Mouse (Mus musculus): ENCODE results near the gene Pgghg. TPM values are rescaled to one million over a fixed set of nuclear protein-coding genes. Genes with fewer than 3 reads are reported as not detected.

The Pgghg gene
- polyA plus RNA-seq, 1 experiment from 2014 or later, result 20.5 TPM

DNA sequence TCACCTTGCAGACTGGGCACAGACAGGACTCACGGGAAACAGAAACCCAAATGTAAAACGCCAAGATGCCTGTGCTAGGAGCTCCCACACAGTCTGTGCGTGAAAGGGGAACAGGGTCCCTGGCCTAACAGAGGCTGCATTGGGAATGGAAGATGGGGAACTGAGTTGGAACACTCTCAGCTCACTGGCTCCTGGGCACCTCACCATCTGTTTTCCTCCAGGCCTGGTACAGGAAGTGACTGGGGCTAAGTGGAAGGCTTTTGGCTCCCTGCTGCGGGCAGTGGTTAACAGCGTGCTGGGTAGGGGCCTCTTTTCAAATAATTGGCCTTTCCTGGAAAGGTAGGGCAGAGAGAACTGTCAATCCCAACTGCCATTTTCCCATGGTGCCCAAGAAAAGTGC lies 49.4 kb downstream of the Pgghg start:
- Histone ChIP-seq H3K4me2 (ENCODE audit: low read depth, low read length) (no peak overlapping the region), H3K27ac (ENCODE audit: low read length) (no peak overlapping the region), H3K4me1 (replicated peaks; ENCODE audit: control insufficient read depth, insufficient read depth, low read length) (no peaks in the 10 kb centered on the region), H3K27me3 (ENCODE audit: control insufficient read depth, insufficient read depth, low read depth, low read length) (no peaks in the 10 kb centered on the region), H3K36me3 (ENCODE audit: control insufficient read depth, insufficient read depth, low read length) (no peaks in the 10 kb centered on the region), H3K4me3 (ENCODE audit: low read length) (no peak overlapping the region), H3K9me3 (ENCODE audit: control insufficient read depth, low read length) (peaks cover 3% of the 10 kb centered on the region; the same call in 1 of the 2 replicates), H3K9ac (ENCODE audit: low read length) (no peak overlapping the region)
- ATAC-seq (ENCODE audit: low read depth), result no peak
- 56% methylated on average over 5 of the region's 5 CpGs for WGBS

DNA sequence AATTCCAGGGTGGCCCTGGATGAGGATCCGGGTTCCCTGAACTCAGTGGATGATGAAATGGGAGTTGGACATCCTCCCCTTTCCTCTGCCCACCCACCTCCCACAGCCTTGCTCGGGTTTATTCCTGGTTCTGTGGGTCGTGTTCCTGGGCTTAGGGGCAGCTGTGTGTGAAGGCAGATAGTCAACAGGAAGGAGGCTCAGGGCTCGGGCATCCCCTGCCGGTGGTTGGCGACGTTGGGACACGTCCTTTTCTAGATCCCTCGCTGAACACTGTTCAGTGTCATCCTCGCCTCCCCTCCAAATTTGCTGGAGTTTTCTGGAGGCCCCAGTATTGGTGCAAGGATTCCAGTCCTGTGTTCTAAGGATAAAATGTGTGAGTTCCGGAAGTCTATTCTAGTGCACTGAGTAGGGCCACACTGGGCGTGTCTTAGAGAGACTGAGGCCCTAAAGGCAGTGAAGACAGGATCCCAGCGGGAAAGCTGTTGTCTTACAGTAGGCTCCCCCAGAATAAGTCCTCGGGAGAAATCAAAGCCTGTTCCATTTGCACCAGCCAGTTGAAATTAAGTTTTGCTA lies 50.0 kb downstream of the Pgghg start:
- no peaks in the 10 kb centered on the region for H3K36me3 ChIP-seq (ENCODE audit: control insufficient read depth, insufficient read depth, low read length)
- no peaks in the 10 kb centered on the region for H3K9me3 ChIP-seq (ENCODE audit: control insufficient read depth, low read length)
- no peaks in the 10 kb centered on the region for H3K4me1 ChIP-seq (replicated peaks; ENCODE audit: control insufficient read depth, insufficient read depth, low read length)
- ATAC-seq (ENCODE audit: low read depth), result no peak
- 77% methylated on average over 14 of the region's 14 CpGs for WGBS
- H3K9ac ChIP-seq (ENCODE audit: low read length), result no peak overlapping the region
- H3K27me3 ChIP-seq (ENCODE audit: control insufficient read depth, insufficient read depth, low read depth, low read length), result no peaks in the 10 kb centered on the region
- H3K4me3 ChIP-seq (ENCODE audit: low read length), result no peak overlapping the region
- no peak overlapping the region for H3K4me2 ChIP-seq (ENCODE audit: low read depth, low read length)
- H3K27ac ChIP-seq (ENCODE audit: low read length), result no peak overlapping the region

Other genes with a start within 250 kb of the Pgghg start
- gene Olfr541, start 244.1 kb upstream of the Pgghg start, polyA plus RNA-seq (2015; fragmentation: Nextera tagmentation; extraction: Ambion mirVana), result not detected in 2 replicates
- gene Cyp2e1, start 177.7 kb upstream of the Pgghg start, polyA plus RNA-seq (2015; fragmentation: Nextera tagmentation; extraction: Ambion mirVana), result 0.43 and 0.63 TPM in 2 replicates
- gene Syce1, start 153.5 kb upstream of the Pgghg start, polyA plus RNA-seq (2015; fragmentation: Nextera tagmentation; extraction: Ambion mirVana), result 0.24 and 0.40 TPM in 2 replicates
- 0.38 and 0.74 TPM in 2 replicates for gene Zfp941, start 119.2 kb upstream of the Pgghg start, polyA plus RNA-seq (2015; fragmentation: Nextera tagmentation; extraction: Ambion mirVana)
- gene Urah, start 106.4 kb upstream of the Pgghg start, polyA plus RNA-seq (2015; fragmentation: Nextera tagmentation; extraction: Ambion mirVana), result 5.5 and 9.7 TPM in 2 replicates
- 0.39 TPM in 1 of 2 replicates, not detected in the other for gene Scgb1c1, start 95.8 kb upstream of the Pgghg start, polyA plus RNA-seq (2015; fragmentation: Nextera tagmentation; extraction: Ambion mirVana)
- not detected in 2 replicates for gene Odf3, start 93.6 kb upstream of the Pgghg start, polyA plus RNA-seq (2015; fragmentation: Nextera tagmentation; extraction: Ambion mirVana)
- gene Gm45785, start 85.1 kb upstream of the Pgghg start, polyA plus RNA-seq (2015; fragmentation: Nextera tagmentation; extraction: Ambion mirVana), result not detected in 2 replicates
- 59.0 and 64.3 TPM in 2 replicates for gene Ric8a, start 84.4 kb upstream of the Pgghg start, polyA plus RNA-seq (2015; fragmentation: Nextera tagmentation; extraction: Ambion mirVana)
- gene Bet1l, start 83.8 kb upstream of the Pgghg start, polyA plus RNA-seq (2015; fragmentation: Nextera tagmentation; extraction: Ambion mirVana), result 40.3 and 44.2 TPM in 2 replicates
- gene Psmd13, start 59.4 kb upstream of the Pgghg start, polyA plus RNA-seq (2015; fragmentation: Nextera tagmentation; extraction: Ambion mirVana), result 211 and 213 TPM in 2 replicates
- 23.5 and 25.4 TPM in 2 replicates for gene Sirt3, start 59.1 kb upstream of the Pgghg start, polyA plus RNA-seq (2015; fragmentation: Nextera tagmentation; extraction: Ambion mirVana)
- 10.0 and 14.1 TPM in 2 replicates for gene Cox8b, start 40.9 kb upstream of the Pgghg start, polyA plus RNA-seq (2015; fragmentation: Nextera tagmentation; extraction: Ambion mirVana)
- 0.16 and 0.88 TPM in 2 replicates for gene Nlrp6, start 20.5 kb upstream of the Pgghg start, polyA plus RNA-seq (2015; fragmentation: Nextera tagmentation; extraction: Ambion mirVana)
- 2.8 and 6.6 TPM in 2 replicates for gene Ifitm5, start 8.9 kb downstream of the Pgghg start, polyA plus RNA-seq (2015; fragmentation: Nextera tagmentation; extraction: Ambion mirVana)
- gene Gm45717, start 14.5 kb downstream of the Pgghg start, polyA plus RNA-seq (2015; fragmentation: Nextera tagmentation; extraction: Ambion mirVana), result 0.67 TPM in 1 of 2 replicates, not detected in the other
- 949 and 984 TPM in 2 replicates for gene Ifitm2, start 14.6 kb downstream of the Pgghg start, polyA plus RNA-seq (2015; fragmentation: Nextera tagmentation; extraction: Ambion mirVana)
- gene Ifitm1, start 25.8 kb downstream of the Pgghg start, polyA plus RNA-seq (2015; fragmentation: Nextera tagmentation; extraction: Ambion mirVana), result 38.8 and 49.1 TPM in 2 replicates
- gene Ifitm3, start 69.4 kb downstream of the Pgghg start, polyA plus RNA-seq (2015; fragmentation: Nextera tagmentation; extraction: Ambion mirVana), result 262 and 316 TPM in 2 replicates
- 1.5 and 1.8 TPM in 2 replicates for gene Ifitm6, start 76.5 kb downstream of the Pgghg start, polyA plus RNA-seq (2015; fragmentation: Nextera tagmentation; extraction: Ambion mirVana)
- gene Gm17387, start 87.7 kb downstream of the Pgghg start, polyA plus RNA-seq (2015; fragmentation: Nextera tagmentation; extraction: Ambion mirVana), result not detected in 2 replicates
- gene B4galnt4, start 119.7 kb downstream of the Pgghg start, polyA plus RNA-seq (2015; fragmentation: Nextera tagmentation; extraction: Ambion mirVana), result 3.2 and 3.8 TPM in 2 replicates
- 16.6 and 18.5 TPM in 2 replicates for gene Pkp3, start 136.8 kb downstream of the Pgghg start, polyA plus RNA-seq (2015; fragmentation: Nextera tagmentation; extraction: Ambion mirVana)
- gene Sigirr, start 159.2 kb downstream of the Pgghg start, polyA plus RNA-seq (2015; fragmentation: Nextera tagmentation; extraction: Ambion mirVana), result 17.7 and 20.4 TPM in 2 replicates
- gene Ano9, start 176.4 kb downstream of the Pgghg start, polyA plus RNA-seq (2015; fragmentation: Nextera tagmentation; extraction: Ambion mirVana), result 6.7 and 6.9 TPM in 2 replicates
- 60.3 and 65.2 TPM in 2 replicates for gene Ptdss2, start 181.0 kb downstream of the Pgghg start, polyA plus RNA-seq (2015; fragmentation: Nextera tagmentation; extraction: Ambion mirVana)
- 153 and 165 TPM in 2 replicates for gene Rnh1, start 231.5 kb downstream of the Pgghg start, polyA plus RNA-seq (2015; fragmentation: Nextera tagmentation; extraction: Ambion mirVana)